Mouse (Mus musculus) embryonic fibroblast, embryonic 13.5 days (primary cell): ENCODE data around the gene Npas3.

ENCODE experiments used
- CTCF ChIP-seq: IDR thresholded peaks from 2 replicates; pipeline ENCODE4 v1.5.1; 2011; ENCODE audit warnings: mild to moderate bottlenecking, control low read depth, low read length, moderate library complexity, borderline replicate concordance; ENCODE audit not compliant: insufficient read depth
- POLR2A ChIP-seq: IDR thresholded peaks from 2 replicates; pipeline ENCODE4 v1.6.1; 2011; ENCODE audit warnings: low read depth, mild to moderate bottlenecking, control low read depth, low read length, moderate library complexity

- TF ChIP-seq CTCF (peak; percentile 35; the same call in 1 of the 2 replicates), POLR2A (0 out of 2 replicates have a peak, but pooled peaks have one; percentile 21)
Measured at GRCm38 (mm10) chr12:53251701-53252181, 3.3 kb downstream of the Npas3 start.
